Comparison of ENCODE assay signal across 30 mouse cellular contexts in genomic region chr1:110246218-110246617, GRCm38 (mm10).
DNase-seq lines count a peak whose midpoint lies in the region; ATAC-seq and TF ChIP-seq lines count a peak whose summit lies in the region.
"Had no signal": no experiment of that assay in that cellular context is flagged by ENCODE, and none has a peak within 500 bp of the region (broad histone marks: within the 10 kb centered on the region; RNA-seq: fewer than 3 reads in every experiment).

No protein-coding gene starts in this region.

- no peaks in the 10 kb centered on the region for H3K36me3 ChIP-seq in forebrain, postnatal 0 days (ENCODE audit: insufficient read depth)
- H3K36me3 ChIP-seq in forebrain, embryonic 13.5 days (ENCODE audit: poor library complexity, severe bottlenecking): no peaks in the 10 kb centered on the region
- no peaks in the 10 kb centered on the region for H3K36me3 ChIP-seq in hindbrain, embryonic 15.5 days
- H3K36me3 ChIP-seq in neural tube, embryonic 13.5 days: no peaks in the 10 kb centered on the region
- H3K36me3 ChIP-seq in heart, embryonic 12.5 days: no peaks in the 10 kb centered on the region
- H3K36me3 ChIP-seq: G1E; limb, embryonic 13.5 days; liver, embryonic 12.5 days; midbrain, embryonic 13.5 days; stomach, embryonic 15.5 days had no signal

- ATAC-seq in forebrain, postnatal 0 days: peak; percentile 14; the same call in 1 of the 2 replicates
- ATAC-seq in forebrain, embryonic 13.5 days: no peak
- peak; percentile 68; the same call in 1 of the 2 replicates for ATAC-seq in hindbrain, embryonic 15.5 days (ENCODE audit: low FRiP score, low read depth)
- peak; percentile 82 for ATAC-seq in neural tube, embryonic 13.5 days (ENCODE audit: low read depth)
- ATAC-seq in heart, embryonic 12.5 days (ENCODE audit: insufficient number of reproducible peaks, low FRiP score): no peak
- ATAC-seq: forebrain, embryonic 14.5 days; liver, embryonic 12.5 days; liver, postnatal 0 days; midbrain, embryonic 13.5 days had no signal

- no peak overlapping the region for H3K4me3 ChIP-seq in forebrain, postnatal 0 days (ENCODE audit: low read depth, low read length)
- no peak overlapping the region for H3K4me3 ChIP-seq in forebrain, embryonic 13.5 days
- H3K4me3 ChIP-seq in hindbrain, embryonic 15.5 days: no peak overlapping the region
- no peak overlapping the region for H3K4me3 ChIP-seq in neural tube, embryonic 13.5 days
- no peak overlapping the region for H3K4me3 ChIP-seq in heart, embryonic 12.5 days
- H3K4me3 ChIP-seq: gastrocnemius, adult 2 months; layer of hippocampus, adult 2 months; left cerebral cortex, adult 2 months; limb, embryonic 13.5 days; liver, embryonic 12.5 days; megakaryocyte, embryonic 14.5 days; midbrain, embryonic 13.5 days; stomach, embryonic 15.5 days had no signal

- intact Hi-C loops in left cerebral cortex, postnatal 25 days (cut with DNase I): no loop called here

- no peaks in the 10 kb centered on the region for H3K27me3 ChIP-seq in forebrain, postnatal 0 days (ENCODE audit: insufficient read depth, low read length)
- H3K27me3 ChIP-seq in forebrain, embryonic 13.5 days: no peaks in the 10 kb centered on the region
- no peaks in the 10 kb centered on the region for H3K27me3 ChIP-seq in hindbrain, embryonic 15.5 days
- H3K27me3 ChIP-seq in neural tube, embryonic 13.5 days: no peaks in the 10 kb centered on the region
- H3K27me3 ChIP-seq in heart, embryonic 12.5 days (replicated peaks): no peaks in the 10 kb centered on the region
- H3K27me3 ChIP-seq: limb, embryonic 13.5 days; liver, embryonic 12.5 days; megakaryocyte, embryonic 14.5 days; midbrain, embryonic 13.5 days; stomach, embryonic 15.5 days had no signal

- peak; percentile 1 for DNase-seq in forebrain, postnatal 0 days
- DNase-seq in embryo, embryonic 10.5 days (ENCODE audit: low spot score): peak; percentile 2
- no peak for DNase-seq in left cerebral cortex, postnatal 25 days (ENCODE audit: low spot score in 2 of 2)
- DNase-seq in layer of hippocampus, adult 18-20 months (ENCODE audit: low spot score in 2 of 2): no peak
- DNase-seq: adrenal gland, postnatal 10 days; cerebellum, adult 11 months; cerebellum, adult 9-11 months; gastrocnemius, adult 2 months; gastrocnemius, postnatal 36 days; heart, adult 18-20 months; kidney, adult 11 months; kidney, postnatal 25 days; liver, postnatal 0 days; lung, postnatal 36 days; right cerebral cortex, postnatal 25 days; thymus, postnatal 14 days had no signal

- TF ChIP-seq CTCF in forebrain, postnatal 0 days (IDR thresholded peaks at IDR 0.05; ENCODE audit: low read depth): no peak

- H3K4me2 ChIP-seq in forebrain, postnatal 0 days (ENCODE audit: low read depth): no peak overlapping the region
- H3K4me2 ChIP-seq in forebrain, embryonic 13.5 days: no peak overlapping the region
- H3K4me2 ChIP-seq in hindbrain, embryonic 15.5 days: no peak overlapping the region
- H3K4me2 ChIP-seq in neural tube, embryonic 13.5 days: no peak overlapping the region
- H3K4me2 ChIP-seq in heart, embryonic 12.5 days: no peak overlapping the region
- H3K4me2 ChIP-seq: heart, embryonic 11.5 days; limb, embryonic 13.5 days; liver, embryonic 12.5 days; midbrain, embryonic 13.5 days; stomach, embryonic 15.5 days had no signal

- 86% methylated on average over 4 of the region's 4 CpGs for WGBS in forebrain, postnatal 0 days
- 83% methylated on average over 4 of the region's 4 CpGs for WGBS in forebrain, embryonic 13.5 days
- 53% methylated on average over 4 of the region's 4 CpGs for WGBS in hindbrain, embryonic 15.5 days
- WGBS in neural tube, embryonic 13.5 days: 49% methylated on average over 4 of the region's 4 CpGs
- WGBS in heart, embryonic 12.5 days: 77% methylated on average over 4 of the region's 4 CpGs

- H3K9me3 ChIP-seq in forebrain, postnatal 0 days (ENCODE audit: low read length): no peaks in the 10 kb centered on the region
- H3K9me3 ChIP-seq in forebrain, embryonic 13.5 days (replicated peaks): no peaks in the 10 kb centered on the region
- no peaks in the 10 kb centered on the region for H3K9me3 ChIP-seq in hindbrain, embryonic 15.5 days
- H3K9me3 ChIP-seq in neural tube, embryonic 13.5 days: no peaks in the 10 kb centered on the region
- no peaks in the 10 kb centered on the region for H3K9me3 ChIP-seq in heart, embryonic 12.5 days (replicated peaks)
- H3K9me3 ChIP-seq: limb, embryonic 13.5 days; liver, embryonic 12.5 days; megakaryocyte, embryonic 14.5 days; midbrain, embryonic 13.5 days; stomach, embryonic 15.5 days had no signal

- no peak overlapping the region for H3K9ac ChIP-seq in forebrain, postnatal 0 days
- no peak overlapping the region for H3K9ac ChIP-seq in forebrain, embryonic 13.5 days
- H3K9ac ChIP-seq in hindbrain, embryonic 15.5 days: no peak overlapping the region
- no peak overlapping the region for H3K9ac ChIP-seq in neural tube, embryonic 13.5 days
- H3K9ac ChIP-seq in heart, embryonic 12.5 days: no peak overlapping the region
- H3K9ac ChIP-seq: limb, embryonic 13.5 days; liver, embryonic 12.5 days; liver, postnatal 0 days; midbrain, embryonic 13.5 days; stomach, embryonic 15.5 days had no signal

- no peaks in the 10 kb centered on the region for H3K4me1 ChIP-seq in forebrain, postnatal 0 days (ENCODE audit: insufficient read depth)
- no peaks in the 10 kb centered on the region for H3K4me1 ChIP-seq in forebrain, embryonic 13.5 days
- H3K4me1 ChIP-seq in hindbrain, embryonic 15.5 days (replicated peaks): no peaks in the 10 kb centered on the region
- H3K4me1 ChIP-seq in neural tube, embryonic 13.5 days (replicated peaks): no peaks in the 10 kb centered on the region
- no peaks in the 10 kb centered on the region for H3K4me1 ChIP-seq in heart, embryonic 12.5 days (replicated peaks)
- H3K4me1 ChIP-seq: limb, embryonic 13.5 days; liver, embryonic 12.5 days; megakaryocyte, embryonic 14.5 days; midbrain, embryonic 13.5 days; stomach, embryonic 15.5 days had no signal

- H3K27ac ChIP-seq in forebrain, postnatal 0 days (ENCODE audit: low read depth, low read length): no peak overlapping the region
- H3K27ac ChIP-seq in forebrain, embryonic 13.5 days: no peak overlapping the region
- H3K27ac ChIP-seq in hindbrain, embryonic 15.5 days (replicated peaks): no peak overlapping the region
- H3K27ac ChIP-seq in neural tube, embryonic 13.5 days (replicated peaks): no peak overlapping the region
- H3K27ac ChIP-seq in heart, embryonic 12.5 days (ENCODE audit: poor library complexity, severe bottlenecking): no peak overlapping the region
- H3K27ac ChIP-seq: gastrocnemius, adult 2 months; layer of hippocampus, adult 2 months; left cerebral cortex, adult 2 months; limb, embryonic 13.5 days; liver, embryonic 12.5 days; midbrain, embryonic 13.5 days; stomach, embryonic 15.5 days had no signal

Comparison
In these comparisons a context has a peak if more than half of its experiments do, and no peak if none do; other contexts are left out.
1. ATAC-seq: peak in forebrain, postnatal 0 days (single experiment), hindbrain, embryonic 15.5 days (single experiment) and neural tube, embryonic 13.5 days (single experiment); none in forebrain, embryonic 13.5 days (single experiment) and heart, embryonic 12.5 days (single experiment).
2. DNase-seq: peak in forebrain, postnatal 0 days (single experiment) and embryo, embryonic 10.5 days (single experiment); none in left cerebral cortex, postnatal 25 days (0 of 2) and layer of hippocampus, adult 18-20 months (0 of 2).